Mouse (Mus musculus) right cerebral cortex, adult 18-20 months (tissue): ENCODE measurements around the gene Prtg.

Experiments
- DNase-seq: peaks from one replicate; pipeline ENCODE4 v3.0.0; 2022; ENCODE audit warnings: mixed read lengths

Prtg gene

DNA sequence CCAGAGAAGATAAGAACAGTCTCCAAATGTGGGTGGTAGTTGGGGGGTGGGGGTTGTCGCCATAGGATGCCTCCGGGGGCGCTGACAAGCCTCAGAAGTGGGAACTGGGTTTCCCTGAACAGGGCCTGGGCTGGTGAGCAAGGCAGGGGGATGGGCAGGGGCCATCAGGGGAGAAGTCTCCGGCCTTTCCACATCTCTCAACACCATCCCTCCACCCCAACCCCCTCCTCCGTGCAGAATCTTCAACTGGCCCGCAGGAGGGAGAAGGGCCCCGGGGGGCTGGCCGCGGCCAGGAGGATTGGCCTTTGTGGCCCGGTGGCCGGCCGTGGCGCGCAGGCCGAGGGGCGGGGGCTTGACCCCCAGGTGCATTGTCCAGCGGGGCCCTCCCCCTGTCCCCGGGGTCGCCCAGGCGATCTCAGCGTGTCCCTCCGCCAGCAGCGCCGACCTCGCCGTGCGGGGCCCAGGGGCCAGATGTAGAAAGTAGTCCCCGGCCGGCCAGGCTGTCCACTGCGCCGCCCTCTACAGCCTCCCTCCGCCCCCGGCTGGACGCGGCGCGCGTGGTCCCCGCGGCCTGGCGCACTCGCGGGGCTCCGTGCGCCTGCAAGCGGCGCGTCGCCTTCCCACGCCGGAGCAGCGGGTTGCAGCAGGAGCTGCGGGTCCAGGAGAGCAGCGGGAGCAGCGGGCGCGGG lies at the start of gene Prtg:
Prtg (plus strand) TSS at position 144 of the 689 bp plus-strand sequence.
- DNase-seq: peak; percentile 10

DNA sequence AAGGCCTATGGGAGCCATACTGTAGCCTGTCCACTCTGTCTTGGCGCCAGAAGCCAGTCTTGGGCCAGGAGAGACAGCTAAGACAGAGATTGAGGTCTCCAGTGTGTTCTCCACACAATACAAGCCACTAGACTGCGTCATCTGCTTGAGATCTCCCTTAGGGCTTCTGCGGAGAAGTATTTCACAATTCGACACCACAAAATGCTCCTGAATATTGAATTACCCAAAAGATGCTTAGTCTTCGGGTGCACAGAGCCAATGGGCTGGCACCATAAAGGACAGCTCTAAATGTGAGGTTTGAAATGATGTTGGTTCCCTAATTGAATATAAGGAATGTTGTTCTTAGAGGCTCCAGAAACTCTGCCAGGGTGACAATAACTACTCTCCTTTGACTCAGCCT lies 49.5 kb upstream of the Prtg start:
- no peak for DNase-seq

DNA sequence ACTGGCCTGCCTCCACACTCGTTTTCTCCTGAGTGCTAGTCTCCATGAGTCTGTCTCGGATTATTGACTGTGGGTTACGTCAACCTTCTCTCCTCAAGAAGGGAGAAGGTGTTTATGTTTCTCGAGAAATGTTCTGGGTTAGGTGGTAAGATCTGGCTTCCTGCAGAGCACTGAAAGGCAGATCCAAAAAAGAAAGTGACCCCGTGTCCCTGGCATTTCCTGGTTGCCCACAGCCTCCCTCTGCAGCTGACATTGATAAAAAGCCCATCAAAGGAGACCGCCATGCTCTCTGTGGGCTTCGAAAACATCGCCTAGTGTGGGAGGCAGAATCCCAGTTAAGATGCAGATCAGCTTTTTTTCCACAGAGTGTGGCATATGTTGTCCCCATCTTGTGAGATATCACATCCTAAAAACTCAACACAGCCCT lies 48.0 kb upstream of the Prtg start:
- DNase-seq: peak; percentile 63

DNA sequence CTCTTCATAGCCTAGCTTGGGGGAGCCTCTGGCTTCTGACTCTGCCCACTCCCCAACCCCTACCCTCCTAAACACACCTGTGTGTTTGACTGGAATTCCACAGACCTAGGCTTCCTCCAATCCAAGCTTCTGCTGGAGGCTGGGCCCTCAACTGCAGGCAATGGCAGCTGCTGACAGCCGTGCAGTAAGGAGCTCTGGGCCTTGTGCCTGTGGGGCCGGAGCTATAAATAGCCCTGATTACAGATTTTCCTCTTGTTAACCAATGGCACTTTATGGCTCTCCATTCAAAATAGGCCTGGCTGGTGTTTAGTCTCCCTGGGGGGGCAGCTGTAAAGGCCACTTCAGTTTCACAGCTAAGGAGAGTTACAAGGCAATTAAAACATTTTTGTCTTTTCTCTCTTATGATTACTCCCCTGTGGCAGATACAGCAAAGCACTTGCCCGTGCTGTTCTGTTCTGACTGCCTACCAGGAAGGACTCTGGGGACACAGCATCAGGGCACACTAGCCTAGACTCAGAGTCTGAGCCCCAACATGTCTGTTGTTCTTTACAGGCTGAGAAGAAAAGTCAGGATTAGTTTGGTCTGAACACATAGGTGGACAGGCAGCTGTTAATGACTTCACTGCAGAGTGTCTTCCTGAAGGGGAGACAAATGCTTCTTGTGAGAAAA lies 43.5 kb upstream of the Prtg start:
- no peak for DNase-seq

DNA sequence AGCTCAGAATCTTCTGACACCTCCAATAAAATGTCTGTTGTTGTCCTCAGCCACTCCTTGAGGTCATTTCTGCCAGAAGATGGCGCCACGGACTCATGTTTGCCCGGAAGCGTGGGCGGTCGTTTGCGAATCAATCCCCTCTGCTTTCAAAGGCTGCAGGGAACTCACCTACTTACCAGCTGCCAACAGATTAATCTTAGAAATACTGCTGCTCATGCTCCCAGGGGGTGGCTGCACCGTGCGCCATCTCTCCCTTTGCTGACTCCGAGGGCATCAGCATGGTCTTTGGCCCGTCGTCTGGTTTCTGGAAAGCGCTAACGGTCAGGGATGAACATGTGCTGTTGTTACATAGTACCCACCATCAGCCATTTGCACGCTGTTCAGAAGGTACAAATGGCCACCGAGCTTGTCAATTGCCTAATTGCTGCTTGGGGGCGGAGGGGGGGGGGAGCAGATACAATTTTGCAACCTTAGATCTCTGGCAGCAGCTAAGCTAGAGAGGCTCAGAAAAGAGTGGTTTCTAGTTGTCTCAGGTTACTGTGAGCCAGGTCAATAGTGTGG lies 39.8 kb upstream of the Prtg start:
- peak; percentile 93 for DNase-seq

DNA sequence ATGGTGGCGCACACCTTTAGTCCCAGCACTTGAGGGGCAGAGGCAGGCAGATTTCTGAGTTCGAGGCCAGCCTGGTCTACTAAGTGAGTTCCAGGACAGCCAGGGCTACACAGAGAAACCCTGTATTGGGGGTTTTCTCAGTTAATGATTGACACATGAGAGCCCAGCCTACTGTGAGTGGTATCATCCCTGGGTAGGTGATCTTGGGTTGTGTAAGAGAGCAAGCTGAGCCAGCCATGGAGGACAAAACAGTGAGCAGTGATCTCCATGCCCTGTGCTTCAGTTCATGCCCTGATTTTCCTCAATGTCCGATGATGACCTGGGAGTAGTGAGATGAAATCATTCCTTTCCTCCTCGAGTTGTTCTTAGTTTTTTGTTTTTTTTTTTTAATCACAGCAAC lies 31.7 kb upstream of the Prtg start:
- DNase-seq: no peak

DNA sequence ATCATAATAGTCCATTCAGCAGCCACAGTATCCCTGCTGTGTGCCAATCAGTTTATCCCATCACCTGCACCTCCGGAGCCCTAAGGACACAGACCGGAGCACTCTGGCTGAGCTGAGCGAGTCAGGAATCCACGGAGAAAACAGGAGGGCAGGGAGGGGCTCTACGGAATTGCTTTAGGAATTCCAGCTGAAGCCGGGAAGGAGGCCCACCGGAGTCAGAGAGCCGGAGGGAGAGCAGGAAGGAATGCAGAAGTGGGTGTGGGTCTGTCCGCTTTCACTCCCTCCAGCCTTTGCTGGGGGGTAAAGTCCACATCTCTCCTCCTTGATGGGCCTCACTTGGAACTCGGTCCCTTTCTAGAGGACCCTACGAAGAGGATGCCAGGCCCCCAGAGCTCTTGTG lies 27.7 kb upstream of the Prtg start:
- DNase-seq: no peak

DNA sequence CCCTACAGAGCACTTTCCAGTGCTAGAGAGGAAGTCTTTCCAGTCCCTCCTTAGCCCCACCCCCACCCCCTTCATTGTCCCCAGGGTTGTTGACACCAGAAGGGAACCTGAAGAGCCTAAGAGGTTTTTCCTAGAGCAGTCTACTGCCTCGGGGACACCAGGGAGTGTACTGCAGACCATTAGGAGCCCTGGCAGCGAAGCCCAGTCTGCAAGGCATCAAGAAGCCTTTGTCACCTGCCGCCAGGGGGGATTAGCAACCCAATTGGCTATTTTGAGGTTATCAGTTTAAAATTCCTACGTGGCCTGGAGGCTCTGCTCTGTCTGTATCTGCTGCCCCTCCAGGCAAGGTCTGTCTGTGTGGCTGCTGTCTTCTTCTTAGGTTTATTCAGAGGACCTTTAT lies 26.9 kb upstream of the Prtg start:
- no peak for DNase-seq

DNA sequence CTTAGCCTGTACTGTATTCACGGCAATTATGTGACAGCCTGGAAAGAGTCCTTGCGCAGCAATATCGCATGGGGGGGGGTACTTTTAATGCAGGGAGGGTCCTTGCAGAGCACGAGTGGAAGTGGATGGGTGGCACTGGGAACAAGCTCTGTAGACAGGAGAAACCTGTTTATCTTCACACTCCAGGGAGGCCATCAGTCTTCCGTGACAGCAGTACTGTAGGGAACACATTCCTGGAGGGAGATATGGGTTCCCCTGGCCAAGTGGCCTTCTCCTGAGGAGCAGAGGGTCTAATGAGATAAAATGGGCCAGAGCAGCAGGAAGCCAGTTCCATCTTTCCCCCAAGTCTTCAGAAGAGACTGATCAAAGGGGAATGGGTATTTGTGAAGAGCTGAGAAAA lies 26.0 kb upstream of the Prtg start:
- no peak for DNase-seq

DNA sequence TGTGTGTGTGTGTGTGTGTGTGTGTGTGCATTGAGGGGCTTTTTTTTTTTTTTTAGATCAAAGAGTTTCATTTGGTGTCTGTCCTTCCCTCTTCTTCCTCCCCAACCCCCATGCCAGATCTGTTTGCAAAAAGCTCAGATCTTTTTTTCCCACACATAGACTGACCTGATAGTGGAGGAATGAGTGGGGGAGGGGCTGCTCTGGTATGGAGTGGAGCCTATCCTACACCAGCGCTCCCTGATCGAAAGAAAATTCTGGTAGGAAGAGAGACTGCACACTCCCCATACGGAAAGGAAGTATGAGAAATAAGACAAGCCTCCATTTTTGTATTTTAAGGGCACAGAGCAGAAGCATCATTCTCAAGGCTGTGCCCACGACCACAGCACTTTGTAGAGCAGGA lies 25.2 kb upstream of the Prtg start:
- no peak for DNase-seq

DNA sequence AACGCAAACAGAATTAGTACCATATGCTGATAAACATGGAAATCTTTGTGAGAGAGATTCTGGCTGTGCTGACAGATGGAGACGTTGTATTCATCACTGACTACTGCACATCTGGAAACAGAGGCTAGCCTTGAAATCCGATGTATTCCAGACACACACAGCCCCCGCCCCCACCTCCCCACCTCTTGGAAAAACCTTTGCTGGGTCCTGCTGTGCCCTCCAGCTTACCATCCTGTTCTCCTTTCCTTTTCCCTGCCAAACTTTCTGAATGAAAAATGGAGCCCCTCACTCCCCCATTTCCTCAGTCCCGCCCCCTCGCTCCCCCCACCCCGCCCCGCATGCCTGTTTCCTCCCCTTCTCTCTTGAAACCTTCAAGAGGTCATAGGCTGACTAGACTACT lies 24.6 kb upstream of the Prtg start:
- no peak for DNase-seq

DNA sequence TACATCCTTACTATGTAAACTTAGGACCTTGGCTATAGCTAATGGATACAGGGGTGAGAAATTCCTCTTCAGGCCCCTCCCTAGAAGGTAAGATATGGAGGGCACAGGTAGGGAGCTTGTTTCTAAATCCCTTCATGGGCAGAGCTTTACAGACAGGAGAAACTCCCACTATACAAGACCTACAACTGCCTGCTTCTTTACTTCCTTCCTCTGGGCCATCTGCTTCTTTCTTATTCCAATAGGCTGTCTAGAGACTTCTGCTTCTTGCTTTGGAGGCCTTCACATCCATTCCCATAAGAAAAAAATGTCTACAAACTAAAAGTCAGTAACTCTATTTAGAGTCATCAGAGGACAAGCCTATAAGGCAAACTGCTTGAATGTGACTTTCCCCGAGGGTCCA lies 18.9 kb upstream of the Prtg start:
- DNase-seq: no peak

DNA sequence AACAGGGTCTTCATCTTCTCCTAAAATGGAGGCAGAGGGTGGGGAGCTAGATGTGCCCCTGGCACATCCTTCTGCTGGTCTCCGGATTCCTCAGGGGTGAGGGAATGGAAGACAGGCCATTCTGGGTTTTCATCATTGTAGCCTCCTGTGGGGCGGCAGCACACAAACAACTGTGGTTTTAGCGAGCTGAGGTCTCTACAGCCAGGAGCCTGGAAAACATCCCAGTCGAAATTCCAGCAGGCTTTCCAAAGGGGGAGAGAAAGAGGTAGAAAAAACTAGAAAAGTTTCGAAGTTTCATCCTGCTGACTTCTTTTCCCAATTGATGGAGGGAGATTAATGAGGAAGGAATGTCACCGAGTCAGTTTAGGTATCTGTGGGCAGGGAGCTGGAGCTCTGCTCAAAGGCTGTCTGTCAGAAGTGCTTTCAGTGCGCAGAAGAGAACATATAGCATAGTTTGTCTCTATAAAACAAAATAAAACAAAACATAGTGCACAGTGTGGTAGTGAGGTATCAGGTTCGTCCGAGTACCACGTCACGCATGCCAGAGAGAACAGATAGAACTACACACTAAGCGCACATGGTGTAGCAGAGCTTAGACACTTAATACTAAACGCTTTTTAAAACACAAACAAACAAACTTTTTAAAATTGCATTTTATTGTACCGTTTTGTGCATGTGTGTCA lies 16.0 kb upstream of the Prtg start:
- DNase-seq: no peak

DNA sequence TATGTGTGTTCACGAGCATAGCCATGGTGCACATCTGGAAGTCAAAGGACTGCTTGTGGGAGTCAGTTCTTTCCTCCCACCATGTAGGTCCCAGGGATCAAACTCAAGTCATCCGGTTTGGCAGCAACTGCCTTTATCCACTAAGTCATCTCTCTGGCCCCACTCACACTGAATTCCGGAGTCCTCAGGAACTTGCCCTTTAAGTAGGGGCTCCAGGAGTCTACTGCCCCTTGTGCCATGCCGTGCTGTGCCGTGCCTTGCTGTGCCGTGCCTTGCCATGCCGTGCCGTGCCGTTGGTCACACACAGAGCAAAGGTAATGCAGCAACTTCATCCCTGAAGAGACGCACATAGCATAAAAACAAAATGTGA lies 15.5 kb upstream of the Prtg start:
- no peak for DNase-seq

DNA sequence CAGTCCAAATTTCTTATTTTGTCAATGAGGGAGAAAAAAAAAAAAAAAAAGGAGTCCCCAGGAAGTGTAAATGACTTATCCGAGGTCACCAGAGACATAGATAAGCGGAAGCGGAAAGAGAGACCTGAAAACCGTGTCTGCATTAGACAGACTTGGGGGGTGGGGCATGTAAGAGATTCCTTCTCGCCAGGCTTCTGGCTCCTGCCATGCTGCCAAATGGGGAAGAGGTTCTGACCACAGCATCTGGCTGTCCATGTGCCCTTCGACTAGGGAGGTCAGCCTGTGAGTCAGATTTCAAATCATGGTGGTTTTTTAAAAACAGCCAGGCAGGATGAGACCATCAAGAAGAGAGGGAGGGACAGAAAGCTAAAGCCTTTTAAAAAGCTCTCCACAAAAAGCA lies 15.0 kb upstream of the Prtg start:
- no peak for DNase-seq

DNA sequence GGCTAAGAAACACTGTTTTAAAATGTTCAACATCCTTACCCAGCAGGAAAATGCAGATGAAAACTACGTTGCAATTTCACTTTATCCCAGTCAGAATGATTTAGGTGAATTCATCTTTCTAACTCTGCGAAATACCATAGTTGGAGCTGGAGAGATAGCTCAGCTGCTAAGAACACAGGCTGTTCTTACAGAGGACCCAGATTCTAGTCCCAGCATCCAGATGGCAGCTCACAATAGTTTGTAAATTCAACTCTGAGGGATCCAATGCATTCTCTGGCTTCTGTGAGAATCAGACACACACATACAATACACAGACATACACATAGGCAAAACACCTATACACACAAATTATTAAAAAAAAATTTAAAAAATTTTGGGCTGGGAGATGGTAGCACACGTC lies 11.4 kb upstream of the Prtg start:
- no peak for DNase-seq

DNA sequence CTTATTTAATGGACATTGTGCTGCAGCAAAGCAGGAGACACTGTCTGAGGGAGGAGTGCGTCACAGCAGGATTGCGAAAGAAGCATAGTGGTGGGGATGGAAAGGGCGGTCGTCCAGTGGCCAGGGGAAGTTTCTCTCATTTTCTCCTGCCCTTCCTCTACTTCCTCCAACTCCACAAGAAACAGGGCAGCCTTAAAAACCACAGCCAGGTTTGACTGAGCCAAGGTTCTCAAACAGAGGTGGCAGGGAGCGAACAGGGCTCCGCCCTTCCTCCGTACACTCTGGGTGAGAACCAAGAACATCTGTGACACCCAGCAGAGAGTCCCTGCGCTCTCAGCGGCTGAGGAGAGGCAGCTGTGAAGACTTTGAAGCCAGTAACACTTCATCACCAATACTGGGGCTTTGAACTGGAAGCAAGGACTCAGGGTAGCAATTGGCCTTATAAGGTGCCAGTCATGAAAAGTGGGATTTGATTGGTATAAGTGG lies 9.5 kb upstream of the Prtg start:
- no peak for DNase-seq

DNA sequence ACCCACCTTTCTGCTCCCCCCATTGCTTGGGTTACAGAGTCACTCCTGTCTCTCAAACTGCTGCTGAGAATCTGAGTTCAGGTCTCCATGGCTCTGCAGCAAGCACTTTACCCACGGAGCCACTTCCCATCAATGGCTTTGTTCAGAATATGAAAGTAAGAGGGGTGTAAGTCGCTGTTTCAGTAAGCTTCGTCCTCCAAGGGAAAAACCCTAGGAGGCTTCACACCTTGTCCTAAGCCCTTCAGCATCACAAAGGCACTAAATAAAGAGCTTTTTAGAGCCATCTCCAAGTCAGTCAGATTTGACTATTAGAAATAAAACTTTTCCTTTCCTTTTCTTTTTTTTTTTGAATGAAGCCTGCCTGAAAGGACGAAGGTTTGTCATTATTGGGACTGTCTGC lies 3.4 kb upstream of the Prtg start:
- DNase-seq: no peak

DNA sequence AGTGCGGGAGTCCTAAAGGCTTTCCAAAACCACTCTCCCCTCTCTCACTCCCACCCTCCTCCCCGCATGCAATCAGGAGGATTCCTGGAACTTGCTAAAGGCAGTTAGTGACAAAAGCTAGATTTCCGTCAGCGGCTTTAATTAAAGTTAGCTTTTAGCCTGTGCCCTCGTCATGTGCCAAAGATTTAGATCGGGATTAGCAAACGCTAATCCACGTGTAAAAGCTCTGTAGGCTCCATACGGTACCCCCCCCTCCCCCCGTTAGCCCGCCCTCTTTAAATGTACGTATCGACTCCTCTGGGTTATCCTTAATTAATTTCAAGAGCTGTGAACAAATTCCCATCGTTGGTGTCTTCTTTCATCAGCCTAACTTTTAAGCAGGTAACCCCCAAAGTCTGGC lies 528 bp upstream of the Prtg start:
- DNase-seq: no peak

DNA sequence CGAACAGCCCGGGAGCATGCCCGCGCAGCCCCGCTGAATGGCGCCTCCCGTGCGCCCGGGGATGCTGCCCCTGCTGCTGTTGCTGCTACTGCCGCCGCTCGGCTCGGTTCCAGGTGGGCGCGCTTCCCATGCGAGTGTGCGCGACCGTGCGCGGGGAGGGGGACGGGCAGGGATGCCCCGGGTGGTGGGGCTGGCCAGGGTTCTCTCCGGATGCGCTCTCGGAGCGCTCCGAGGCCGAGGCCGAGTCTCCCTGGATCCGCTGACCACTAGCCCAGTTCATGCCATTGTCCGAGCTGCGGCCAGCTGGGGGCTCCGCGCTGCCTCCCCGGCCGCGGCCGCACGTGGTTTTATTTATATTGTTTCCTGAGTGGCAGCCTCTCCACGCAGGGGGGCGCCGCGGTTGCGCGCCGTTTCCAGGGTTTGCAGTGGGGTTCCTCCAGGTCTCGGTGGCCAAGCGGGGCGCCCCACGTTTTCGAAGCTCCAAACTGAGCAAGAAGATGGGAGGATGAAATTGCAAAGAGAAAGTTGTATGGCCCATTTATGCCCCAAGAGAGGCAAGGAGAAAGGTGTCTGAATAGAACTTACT lies 839 bp downstream of the Prtg start:
- peak; percentile 55 for DNase-seq

DNA sequence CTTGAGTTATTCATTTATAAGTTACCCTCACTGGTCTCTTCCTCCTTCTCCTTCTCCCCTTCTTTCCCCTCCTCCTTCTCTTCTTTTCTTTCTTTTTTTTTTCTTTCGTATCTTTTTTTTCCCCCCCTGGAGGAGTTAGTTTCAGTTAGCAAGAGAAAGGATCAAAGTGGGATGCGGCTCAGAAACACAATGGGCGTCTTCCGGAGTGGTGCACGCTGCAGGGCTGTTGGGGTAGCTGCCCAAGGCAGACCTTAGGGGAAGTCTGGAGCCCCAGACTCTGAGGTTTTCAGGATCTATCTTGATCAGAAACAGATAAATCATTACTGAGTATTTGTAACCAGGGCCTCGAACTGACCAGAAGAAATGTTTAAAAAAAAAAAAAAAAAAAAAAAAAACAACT lies 1.5 kb downstream of the Prtg start:
- DNase-seq: no peak

DNA sequence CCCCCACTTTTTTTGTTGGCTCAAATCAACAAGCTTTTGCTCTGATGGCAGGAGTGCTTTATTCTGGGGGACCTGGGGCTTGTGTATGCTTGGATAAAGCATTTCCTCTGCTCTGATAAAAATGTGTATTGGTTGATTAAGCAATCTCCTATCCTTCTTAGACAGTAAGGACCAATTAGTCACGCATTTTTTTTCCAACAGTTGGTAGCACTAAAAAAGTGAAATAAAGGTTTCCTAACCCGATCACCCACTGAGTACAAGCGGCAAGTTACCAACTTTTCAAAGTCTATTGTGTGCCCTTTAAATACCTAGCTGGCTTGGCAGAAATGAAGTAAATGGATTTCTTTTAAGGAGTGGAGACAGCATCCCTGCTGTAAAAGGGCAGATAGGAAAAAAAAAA lies 1.9 kb downstream of the Prtg start:
- no peak for DNase-seq

DNA sequence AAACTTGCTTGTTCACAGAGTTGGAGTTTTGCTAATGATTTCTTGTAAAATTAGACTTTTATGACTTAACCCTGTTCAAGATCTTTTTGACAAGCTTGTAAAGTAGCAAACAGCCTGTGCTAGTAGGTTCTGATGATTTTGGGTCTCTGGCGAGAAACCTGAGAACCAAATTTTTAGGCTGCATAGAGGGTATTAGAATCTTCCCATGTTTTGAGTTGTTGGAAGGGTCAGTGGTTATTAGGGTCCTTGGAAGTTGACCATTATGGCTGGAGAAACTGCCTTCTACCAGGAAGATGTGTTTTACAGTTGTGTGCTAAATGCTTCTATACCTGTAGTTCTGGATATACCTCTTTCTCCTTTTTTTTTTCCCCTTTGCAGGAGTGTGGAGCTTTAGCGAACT lies 2.4 kb downstream of the Prtg start:
- no peak for DNase-seq

DNA sequence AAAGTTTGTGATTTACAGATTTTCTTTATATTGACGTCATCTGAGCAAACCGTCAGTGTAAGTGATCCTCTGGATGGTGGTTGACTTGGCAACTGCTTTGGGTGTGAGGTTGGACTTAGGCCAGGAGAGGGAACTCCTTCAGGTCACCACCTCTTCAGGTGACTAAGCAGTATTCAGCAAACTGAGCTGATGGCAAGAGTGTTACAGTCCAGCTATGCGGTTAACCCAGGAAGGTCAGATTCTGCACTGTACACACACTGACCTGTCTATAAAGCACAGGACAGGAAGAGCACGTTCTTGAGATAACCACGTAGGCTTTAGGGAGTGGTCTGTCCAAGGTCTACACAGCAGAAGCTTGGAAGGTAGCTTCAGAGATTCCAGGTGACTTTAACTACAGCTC lies 3.9 kb downstream of the Prtg start:
- DNase-seq: no peak
